26 mouse cellular contexts compared by ENCODE assay signal in the genomic region with DNA sequence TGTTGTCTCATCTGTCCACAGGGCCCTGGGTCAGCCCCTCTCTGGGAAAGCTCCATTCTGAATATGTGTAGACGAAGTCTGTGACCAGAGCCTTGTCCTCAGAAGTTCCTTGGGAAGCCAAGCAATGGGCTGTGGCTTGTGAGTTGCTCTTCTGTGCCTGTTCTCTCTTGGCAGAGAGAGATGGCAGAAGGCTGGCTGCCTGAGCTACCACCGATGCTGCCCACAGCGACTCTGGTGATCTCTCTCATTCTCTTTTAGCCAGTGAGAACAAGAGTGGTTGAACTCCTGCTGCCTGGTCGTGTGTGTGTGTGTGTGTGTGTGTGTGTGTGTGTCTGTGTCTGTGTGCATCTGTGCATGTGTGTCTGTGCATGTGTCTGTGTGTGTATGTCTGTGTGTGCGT.
"Had no signal": no experiment of that assay in that cellular context is flagged by ENCODE, and none has a peak within 500 bp of the region (broad histone marks: within the 10 kb centered on the region; RNA-seq: fewer than 3 reads in every experiment).

No protein-coding gene starts in this region.

- H3K9ac ChIP-seq: heart, embryonic 13.5 days; heart, embryonic 15.5 days; hindbrain, embryonic 12.5 days; hindbrain, embryonic 14.5 days; kidney, embryonic 15.5 days; limb, embryonic 13.5 days; limb, embryonic 15.5 days; liver, embryonic 12.5 days; liver, embryonic 14.5 days had no signal

- H3K4me3 ChIP-seq: heart, adult 2 months; heart, embryonic 13.5 days; heart, embryonic 15.5 days; hindbrain, embryonic 12.5 days; kidney, embryonic 15.5 days; limb, embryonic 13.5 days; limb, embryonic 15.5 days; liver, embryonic 12.5 days had no signal

- DNase-seq: gastrocnemius, postnatal 14 days; gastrocnemius, postnatal 36 days; heart, adult 11 months; heart, adult 2 months; heart, postnatal 14 days; heart, postnatal 36 days; kidney, adult 11 months; kidney, adult 2 months; kidney, adult 9 months; kidney, postnatal 14 days; kidney, postnatal 36 days; layer of hippocampus, adult 9-11 months; layer of hippocampus, postnatal 36 days had no signal

- H3K27ac ChIP-seq: heart, adult 2 months; heart, embryonic 13.5 days; heart, embryonic 15.5 days; hindbrain, embryonic 12.5 days; hindbrain, embryonic 14.5 days; kidney, embryonic 15.5 days; kidney, postnatal 0 days; limb, embryonic 13.5 days; limb, embryonic 15.5 days; liver, embryonic 12.5 days; liver, embryonic 14.5 days had no signal

- H3K4me2 ChIP-seq: heart, embryonic 11.5 days; heart, embryonic 13.5 days; heart, embryonic 15.5 days; hindbrain, embryonic 12.5 days; hindbrain, embryonic 14.5 days; kidney, embryonic 15.5 days; limb, embryonic 13.5 days; limb, embryonic 15.5 days; liver, embryonic 12.5 days had no signal

- ATAC-seq: hindbrain, embryonic 16.5 days; intestine, embryonic 16.5 days; liver, embryonic 12.5 days had no signal

- H3K36me3 ChIP-seq: heart, embryonic 13.5 days; heart, embryonic 15.5 days; hindbrain, embryonic 12.5 days; kidney, embryonic 15.5 days; limb, embryonic 13.5 days; limb, embryonic 15.5 days; liver, embryonic 12.5 days had no signal

- H3K27me3 ChIP-seq: heart, embryonic 13.5 days; heart, embryonic 15.5 days; hindbrain, embryonic 12.5 days; limb, embryonic 13.5 days; limb, embryonic 15.5 days had no signal

- H3K9me3 ChIP-seq: heart, embryonic 13.5 days; heart, embryonic 15.5 days; hindbrain, embryonic 12.5 days; kidney, embryonic 15.5 days; limb, embryonic 13.5 days; limb, embryonic 15.5 days; liver, embryonic 12.5 days had no signal

- H3K4me1 ChIP-seq: heart, embryonic 13.5 days; heart, embryonic 15.5 days; kidney, embryonic 15.5 days; limb, embryonic 13.5 days; limb, embryonic 15.5 days; liver, embryonic 12.5 days had no signal
